Mouse (Mus musculus): ENCODE results near the gene Rtl5.
A peak's percentile ranks its signal among the peaks of the same experiment; 100 is the strongest.
"Not testable (repeated sequence)": the region's sequence is repeated elsewhere in the genome, so short reads cannot be mapped to it uniquely, and the experiment has no call there.

The Rtl5 gene

DNA sequence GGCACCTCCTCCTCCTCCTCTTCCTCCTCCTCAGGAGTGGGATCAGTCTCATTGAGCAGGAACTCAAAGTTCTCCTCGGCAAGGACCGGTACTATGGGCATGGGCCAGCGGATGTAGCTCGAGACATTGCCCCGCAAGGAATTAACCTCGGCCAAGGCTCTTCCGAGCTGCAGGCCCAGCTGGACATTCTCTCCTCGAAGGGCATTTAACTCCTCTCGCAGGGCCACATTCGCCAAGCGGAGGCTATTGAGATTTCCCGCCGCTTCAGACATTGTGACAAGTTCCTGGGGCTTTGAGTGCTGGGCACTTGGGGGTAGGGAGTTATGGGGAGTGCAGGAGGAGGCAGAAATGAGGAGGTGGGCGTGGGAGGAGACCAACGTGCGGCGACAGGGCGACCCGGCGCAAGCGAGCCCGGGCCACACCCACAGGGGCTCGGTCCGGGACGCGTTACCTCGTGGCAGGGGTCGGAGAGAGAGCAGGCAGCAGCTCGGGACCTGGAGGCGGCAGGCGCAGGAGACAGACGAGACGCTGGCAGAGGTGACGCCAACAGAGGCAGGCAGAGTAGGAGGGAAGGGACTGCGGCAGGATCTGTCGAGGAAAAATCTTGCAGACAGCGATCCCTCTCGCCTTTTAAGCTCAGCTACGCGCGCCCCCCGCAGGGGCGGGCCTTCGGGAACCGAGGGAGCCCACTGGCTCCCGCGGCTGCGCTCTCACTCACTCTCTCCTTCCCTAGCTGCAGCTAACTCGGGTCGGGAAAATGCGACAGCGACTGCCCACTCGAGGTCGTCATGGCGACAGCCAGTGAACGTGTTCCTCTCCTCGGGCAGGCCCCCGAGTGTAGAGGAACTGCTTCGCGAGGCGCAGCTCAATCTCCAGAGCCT, at the start of gene Rtl5:
TSS of gene Rtl5 (minus strand) at position 714 of the 881 bp plus-strand sequence.
- peak; percentile 77 for DNase-seq

GRCm38 (mm10) chrX:102119042-102119864, 48.1 kb upstream of the Rtl5 start, which contains the start of gene Pin4:
Pin4 (plus strand) TSS chrX:102119447.
- DNase-seq, result peak; percentile 87

GRCm38 (mm10) chrX:102115676-102116075, 44.6 kb upstream of the Rtl5 start:
- DNase-seq, result no peak

GRCm38 (mm10) chrX:102109349-102109748, 38.2 kb upstream of the Rtl5 start:
- DNase-seq, result not testable (repeated sequence)

GRCm38 (mm10) chrX:102103830-102104229, 32.7 kb upstream of the Rtl5 start:
- not testable (repeated sequence) for DNase-seq

DNA sequence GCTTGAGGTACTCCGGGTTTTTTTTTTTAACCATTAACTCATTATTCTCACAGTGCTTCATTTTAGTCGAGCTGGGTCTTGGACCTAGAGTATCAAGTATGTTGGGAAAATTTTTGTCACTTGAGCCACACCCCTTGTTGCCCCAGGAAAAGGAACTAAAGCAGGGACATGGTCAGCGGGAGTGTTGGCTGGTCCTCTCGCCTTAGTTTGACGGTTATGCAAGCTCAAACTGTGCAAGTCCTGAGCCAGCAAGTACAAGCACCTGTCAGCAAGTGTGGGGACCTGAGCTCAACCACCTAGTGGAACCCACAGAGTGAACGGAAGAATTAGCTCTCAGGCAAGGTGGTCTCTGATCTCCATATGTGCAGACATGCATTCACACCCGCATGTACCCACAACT, 30.8 kb upstream of the Rtl5 start:
- DNase-seq, result no peak

DNA sequence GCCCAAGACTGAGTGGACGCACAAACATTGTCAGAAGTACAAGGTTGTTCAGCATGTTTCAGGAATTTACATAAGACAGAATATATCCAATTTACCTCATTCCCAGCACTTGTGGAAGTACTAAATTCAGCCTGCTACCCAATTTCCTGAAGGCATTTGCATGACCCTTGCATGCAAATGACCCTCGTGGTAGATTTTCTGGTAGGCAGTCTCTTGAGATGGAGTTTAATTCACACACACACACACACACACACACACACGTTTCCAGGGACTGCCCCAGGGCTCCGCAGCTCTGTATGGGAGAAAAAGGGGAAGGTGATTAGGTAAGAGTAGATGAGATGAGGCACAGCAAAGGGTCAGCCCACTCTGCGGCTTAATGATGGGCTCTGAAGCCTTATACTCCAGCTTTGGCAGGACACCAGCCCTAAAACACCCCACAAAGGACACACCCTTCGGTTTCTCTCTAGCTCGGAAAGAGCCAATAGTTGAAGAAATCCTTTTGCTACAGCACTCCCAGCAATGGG, 23.3 kb upstream of the Rtl5 start:
- no peak for DNase-seq

GRCm38 (mm10) chrX:102090605-102091004, 19.5 kb upstream of the Rtl5 start:
- DNase-seq, result no peak

- DNase-seq, result no peak
Measured at GRCm38 (mm10) chrX:102085798-102086443, 14.8 kb upstream of the Rtl5 start.

DNA sequence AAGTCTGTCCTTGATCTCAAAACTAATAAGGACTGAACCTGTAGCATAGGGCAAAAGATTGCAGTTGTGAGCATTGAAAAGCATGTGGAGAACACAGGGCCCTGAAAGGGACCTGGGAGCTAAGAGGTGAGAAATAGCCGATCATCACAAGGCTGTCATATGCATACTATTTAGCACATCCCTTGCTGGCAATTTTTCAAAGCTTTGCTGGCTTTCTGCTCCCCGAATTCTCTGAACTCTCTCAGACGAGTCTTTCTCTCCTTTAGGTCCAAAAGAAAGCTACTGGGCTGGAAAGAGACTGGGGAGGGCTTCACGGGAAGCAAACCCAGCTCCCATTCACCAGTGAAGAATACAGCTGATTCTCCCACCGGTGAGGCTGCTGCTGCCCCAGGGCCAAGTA, 11.2 kb upstream of the Rtl5 start:
- no peak for DNase-seq

DNA sequence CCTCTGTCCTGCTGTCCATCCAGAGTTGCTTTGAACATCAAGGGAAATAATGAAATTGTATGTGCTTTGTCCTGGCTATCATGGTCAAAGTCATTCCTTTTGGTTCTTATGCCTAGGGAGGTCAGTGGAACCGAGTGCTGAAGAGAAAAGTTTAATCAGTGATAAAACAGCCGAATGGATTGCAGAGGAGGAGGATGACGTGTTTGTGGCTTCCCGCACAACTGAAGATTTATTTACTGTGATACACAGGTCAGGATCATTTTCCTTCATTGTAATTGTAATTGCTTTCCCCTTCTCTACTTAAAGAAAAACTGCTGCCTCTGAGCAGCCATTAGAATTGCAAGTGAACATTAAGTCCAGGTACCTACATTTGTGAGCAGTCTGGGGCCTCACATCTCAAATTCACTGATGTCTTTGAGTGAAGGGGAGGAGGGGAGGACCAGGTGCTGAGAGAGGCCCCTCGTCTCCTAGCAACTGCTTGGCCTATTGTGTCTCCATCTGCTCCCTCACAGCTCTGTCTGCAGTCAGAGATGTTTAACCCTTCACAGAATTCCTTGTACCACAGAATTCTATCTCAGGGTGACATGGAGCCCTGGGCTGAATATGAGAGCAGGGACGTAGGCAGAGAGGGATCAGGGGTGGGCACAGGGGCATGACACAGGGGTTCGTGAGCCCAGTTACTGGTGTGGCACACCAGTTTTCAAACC, 10.6 kb upstream of the Rtl5 start:
- no peak for DNase-seq

- no peak for DNase-seq
Measured at GRCm38 (mm10) chrX:102081076-102081475, 10.0 kb upstream of the Rtl5 start.

GRCm38 (mm10) chrX:102076886-102077765, 6.0 kb upstream of the Rtl5 start:
- no peak for DNase-seq

DNA sequence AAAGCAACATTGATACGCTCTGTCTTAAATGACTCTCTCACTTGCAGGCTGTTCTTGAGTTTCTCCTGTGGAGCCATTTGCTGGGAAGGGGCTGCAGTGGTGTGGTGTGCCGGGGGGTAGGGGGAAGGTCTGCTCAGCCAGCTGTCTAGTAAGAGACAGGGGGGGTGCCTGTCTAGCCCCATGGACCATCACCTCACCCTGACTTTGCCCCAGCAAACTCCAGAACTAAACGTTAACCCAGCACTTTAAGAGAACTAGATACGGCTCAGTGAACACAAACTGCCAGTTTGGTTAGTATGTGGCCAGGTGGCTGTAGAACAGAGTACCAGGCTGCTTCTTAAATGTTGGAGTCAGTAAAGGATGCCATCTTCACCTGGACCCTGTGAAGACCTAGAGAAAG, 4.1 kb upstream of the Rtl5 start:
- DNase-seq, result no peak

- no peak for DNase-seq
Measured at GRCm38 (mm10) chrX:102074435-102074834, 3.3 kb upstream of the Rtl5 start.

DNA sequence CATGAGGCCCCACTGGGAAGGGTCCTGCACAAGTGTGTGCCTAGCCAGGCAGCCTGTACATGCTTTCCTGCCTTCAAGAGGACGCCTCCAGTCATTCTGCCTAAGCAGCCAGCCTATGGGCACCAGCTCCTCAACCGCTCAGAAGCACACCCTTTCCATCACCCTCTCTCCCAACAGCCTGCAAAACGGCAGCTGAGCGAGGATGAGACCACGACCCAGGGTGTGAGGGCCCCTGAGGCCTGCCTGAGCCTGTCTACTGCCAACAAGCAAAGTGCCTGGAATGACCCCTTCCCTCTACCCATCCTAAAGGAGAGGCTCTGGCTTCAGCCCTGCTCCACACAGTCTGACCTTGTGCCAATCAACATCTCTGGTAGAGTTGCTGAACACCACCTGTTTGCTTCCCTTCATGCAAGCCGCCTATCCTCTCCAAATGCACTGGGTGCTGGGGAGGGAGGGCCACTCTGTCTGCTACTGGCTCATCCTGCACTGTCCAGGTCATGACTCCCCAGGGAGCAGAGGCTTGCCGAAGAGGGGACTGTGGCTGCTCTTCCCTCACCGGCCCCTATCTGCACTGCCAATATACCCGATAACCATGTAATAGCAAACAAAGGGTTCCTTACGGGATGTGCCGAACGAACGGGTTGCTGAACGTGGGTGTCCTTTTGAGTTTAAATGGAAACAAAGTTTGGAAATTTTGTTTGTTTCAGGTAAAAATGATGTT, 2.7 kb upstream of the Rtl5 start:
- DNase-seq, result no peak

DNA sequence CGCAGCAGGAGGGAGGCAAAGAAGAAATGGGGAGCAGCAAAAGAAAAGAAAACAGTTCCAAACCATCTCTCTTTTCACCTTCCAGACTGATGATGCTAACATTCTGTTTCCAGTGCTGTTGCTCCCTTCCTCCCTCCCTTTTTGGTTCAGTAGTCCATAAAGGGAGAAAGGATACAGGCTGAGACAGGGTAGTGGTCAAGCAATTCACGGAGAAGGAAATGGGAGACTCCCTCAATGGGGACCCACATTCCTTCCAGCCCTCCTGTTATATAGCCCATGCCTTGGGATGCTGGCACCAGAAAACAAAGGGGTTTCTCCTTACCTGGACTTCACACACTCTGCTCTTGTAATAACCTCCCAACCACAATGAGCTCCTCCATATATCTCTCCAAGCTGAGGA, 413 bp upstream of the Rtl5 start:
- no peak for DNase-seq

DNA sequence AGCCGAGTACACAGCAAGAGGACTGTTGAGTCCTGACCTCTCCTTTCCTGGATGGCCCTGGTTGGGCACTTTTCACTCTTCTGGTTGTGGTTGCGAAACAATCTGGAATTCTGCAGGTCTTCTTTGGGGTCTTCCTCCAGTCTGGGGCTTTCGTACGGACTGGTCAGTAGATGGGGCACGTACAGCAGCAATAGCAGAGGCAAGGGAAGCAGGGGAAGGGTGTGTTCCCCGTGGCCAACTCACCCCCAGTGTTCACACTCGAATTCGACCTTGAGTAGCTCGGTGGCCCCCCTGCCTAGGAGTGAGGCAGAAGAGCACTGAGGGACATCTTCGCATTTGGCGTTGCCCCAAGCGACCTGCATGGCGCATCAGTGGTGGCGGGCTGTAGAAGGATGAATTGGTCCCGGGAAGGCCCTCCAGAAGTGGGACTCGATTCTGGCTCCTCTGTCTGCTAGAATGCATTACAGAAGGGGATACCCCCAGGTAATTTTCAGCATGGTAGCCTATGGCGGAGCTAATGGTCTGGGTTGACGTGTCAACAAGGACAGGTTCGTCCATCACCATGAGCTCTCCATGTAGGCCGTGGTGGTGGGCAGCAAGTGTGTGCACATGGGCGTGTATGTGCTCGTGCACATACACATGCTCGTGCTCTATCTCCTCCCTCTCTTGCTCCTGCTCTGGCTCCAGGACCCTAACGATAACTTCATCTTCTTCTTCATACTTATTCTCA, 2.1 kb downstream of the Rtl5 start:
- no peak for DNase-seq

- no peak for DNase-seq
Measured at GRCm38 (mm10) chrX:102067118-102067517, 4.0 kb downstream of the Rtl5 start.

DNA sequence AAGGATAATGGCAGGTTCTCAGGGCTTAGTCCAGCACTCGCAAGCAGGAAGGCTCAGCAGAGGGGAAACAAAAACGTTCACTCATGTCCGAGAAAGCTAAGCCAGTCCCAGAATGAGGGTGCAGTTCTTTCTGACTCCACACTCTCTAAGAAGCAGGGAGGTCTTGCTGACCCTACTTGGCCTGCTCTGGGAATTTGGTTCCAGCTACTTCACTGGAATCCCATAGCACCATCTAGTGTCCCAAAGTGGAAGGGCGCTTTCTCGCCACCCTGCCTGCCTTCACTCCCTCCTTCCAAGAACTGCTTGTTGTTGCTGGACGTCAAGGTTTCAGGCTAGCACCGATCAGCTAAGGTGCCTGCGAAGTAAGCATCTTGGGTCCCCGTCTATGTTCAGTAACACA, 5.0 kb downstream of the Rtl5 start:
- peak; percentile 69 for DNase-seq
